Mouse (Mus musculus): Measurements from ENCODE around the gene Mettl3.
"Not testable (repeated sequence)": the region's sequence is repeated elsewhere in the genome, so short reads cannot be mapped to it uniquely, and the experiment has no call there.

Gene Mettl3

DNA sequence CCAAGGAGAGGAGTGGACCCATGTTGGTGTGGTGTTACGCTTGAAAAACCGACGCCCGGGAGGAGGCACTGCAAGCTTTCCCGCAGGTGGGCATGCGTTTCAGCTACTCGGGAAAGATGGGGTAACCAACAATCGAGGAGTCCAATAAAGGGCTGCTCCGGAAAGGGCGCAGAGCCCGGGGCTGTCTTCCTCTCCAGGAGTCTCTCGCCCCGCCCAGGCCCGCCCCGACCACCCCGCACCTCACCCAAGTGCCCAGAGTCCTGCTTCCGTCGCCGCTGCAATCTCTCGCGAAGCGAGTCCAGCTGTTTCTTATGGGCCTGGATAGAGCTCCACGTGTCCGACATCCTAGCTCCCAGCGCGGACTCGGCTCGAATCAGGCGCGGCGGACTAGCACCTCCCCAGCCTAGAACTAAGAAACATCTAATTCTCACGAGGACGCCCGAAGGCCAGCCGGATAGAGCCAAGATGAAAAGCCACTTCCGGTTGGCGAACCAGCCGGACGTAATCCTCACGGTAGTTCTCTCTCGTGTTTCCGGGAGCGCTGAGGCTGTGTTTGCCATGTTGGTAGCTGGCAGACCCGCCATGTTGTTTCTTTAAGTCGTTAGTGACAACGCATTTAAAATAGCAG, at the start of gene Mettl3:
TSS of gene Mettl3 (minus strand) at position 485 of the 628 bp plus-strand sequence.
- DNase-seq (ENCODE audit: low read depth, low spot score), result peak; percentile 96

DNA sequence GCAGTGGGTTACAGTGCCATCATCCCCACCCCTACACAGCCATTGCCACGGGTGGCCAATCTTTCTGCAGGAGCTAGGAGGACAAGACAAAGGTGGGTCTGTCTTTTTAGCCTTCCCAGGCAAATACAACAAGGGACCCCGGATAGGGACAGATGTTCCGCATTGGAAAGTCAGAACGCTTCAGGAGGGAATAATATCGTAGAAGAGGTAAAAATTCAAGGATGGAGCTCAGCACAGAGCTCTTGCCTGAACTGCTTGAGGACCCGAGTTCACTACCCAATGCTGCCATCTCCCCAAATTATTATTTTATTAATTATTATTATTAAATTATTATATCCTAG, 34.6 kb upstream of the Mettl3 start:
- DNase-seq (ENCODE audit: low read depth, low spot score), result no peak

DNA sequence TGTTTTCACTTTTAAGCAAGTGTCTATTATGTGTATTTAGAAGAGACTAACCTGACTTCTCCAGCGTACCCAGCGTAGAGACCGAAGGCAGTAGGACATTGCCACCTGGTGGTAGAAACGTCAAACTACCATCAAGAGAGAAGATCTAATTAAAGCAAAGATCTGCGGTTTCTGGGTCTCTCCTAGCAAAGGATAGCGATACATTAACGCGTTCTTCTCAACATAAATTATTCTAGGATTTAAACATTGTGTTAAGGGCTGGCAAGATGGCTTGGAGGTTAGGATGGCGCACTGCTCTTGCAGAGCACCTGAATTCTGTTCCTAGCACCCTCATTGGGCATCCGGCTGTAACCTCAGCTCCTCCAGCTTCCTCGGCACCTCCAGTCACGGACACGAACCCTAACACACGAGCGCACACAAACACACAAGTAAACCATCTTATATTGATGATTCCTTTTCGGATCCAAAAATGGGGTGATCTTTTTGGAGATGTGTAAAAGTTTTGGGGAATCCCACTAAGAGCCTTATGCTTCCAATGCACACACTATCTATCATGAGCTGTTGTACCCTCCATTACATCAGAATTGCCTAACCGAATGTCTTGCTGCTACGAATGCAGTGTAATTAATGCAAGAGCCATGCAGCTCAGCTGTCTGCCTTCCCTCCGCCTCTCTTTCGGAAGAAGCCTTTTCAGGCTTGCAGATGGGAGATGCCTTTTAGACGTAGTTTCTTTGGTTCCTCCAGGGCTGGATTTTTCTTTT, 34.0 kb upstream of the Mettl3 start:
- peak; percentile 81 for DNase-seq (ENCODE audit: low read depth, low spot score)

DNA sequence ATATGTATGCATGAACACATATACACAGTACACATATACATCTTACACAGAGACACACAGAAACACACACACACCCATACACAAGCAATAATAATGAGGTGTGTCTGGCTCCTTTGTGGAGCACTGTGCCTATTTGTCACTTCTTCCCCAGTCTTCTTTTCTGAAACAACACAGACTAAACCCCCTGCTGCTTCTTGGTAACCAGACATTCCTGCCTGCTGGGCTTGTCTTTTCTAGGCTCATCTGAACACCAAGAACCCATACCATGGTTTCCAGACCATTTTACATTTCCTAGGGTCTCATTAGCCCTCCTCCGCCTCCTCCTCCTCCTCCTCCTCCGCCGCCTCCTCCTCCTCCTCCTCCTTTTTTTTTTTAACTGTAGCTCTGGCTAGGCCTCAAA, 27.2 kb upstream of the Mettl3 start:
- DNase-seq (ENCODE audit: low read depth, low spot score), result peak; percentile 57

DNA sequence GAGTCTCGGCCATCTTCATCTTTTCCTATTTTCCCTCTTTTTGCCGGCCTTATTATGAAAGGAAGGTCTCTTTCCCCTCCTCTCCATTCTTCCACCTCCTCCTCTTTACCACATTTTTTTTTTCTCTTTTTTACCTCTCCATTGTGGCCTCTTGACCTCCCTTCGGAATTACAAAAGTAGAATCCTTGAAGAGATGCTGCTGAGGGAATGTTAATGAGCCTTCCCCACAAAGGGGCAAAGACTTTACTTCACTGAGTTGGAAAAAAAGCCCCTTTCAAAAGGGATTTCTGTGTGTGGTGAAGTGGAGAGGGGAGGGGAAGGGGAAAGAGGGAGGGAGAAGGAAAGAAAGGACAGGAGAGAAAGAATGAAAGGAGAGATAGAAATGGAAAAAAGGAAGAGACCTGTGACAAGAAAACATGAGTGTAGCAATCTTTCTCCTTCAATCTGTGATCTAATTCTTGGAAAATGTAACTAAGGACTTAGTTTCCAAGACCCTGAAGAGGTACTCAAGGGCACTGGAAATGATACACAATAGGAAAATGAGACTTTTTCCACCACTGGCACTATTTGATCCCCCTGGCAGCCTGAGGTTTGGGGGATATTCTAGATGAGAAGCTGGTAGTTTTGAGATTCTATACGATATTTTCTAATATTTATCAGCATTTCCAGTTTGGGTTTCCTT, 26.3 kb upstream of the Mettl3 start:
- no peak for DNase-seq (ENCODE audit: low read depth, low spot score)

DNA sequence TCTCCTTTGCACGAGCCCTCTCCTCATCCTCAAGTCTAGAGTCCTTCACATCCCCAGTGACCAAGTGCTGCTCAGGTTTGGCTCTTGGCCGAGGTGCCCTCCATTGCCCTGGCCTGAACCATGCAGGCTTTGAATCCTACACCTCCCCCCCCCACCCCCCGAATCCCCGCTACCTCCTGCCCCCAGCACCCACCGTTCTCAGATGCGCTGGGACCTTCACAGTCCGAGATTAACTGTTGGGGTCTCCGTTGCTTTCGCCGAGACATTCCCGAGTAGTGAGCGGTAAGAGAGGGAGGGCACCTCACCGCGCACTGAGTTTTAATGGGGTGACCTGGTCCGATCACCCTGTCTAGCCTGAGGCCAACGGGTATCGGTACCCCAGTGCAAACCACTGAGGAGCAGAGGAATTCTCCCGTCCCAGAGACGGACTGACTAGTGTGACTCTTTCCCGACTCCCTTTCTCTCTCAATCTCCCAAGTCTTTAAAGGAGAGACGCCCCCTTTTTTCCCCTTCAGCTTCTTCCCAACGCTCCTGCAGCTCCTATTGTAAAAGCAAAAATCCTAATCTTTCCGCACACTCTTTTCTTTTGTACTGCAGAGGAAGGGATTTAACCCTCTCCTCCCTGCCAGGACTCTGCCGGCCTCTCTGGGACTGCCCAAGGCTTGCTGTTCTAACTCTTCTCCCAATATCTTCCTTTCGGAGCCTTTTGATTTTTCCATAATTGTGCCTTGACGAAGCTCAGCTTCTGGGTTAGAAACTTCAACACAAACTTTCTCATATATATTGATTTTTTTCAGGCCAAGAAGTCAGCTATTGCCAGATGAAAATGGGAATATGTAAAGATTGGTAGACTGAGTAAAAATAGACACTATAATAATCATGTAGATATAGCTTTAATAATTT, 23.2 kb upstream of the Mettl3 start, which contains the start of gene Sall2:
TSS of gene Sall2 (minus strand) at position 853 of the 903 bp plus-strand sequence.
- DNase-seq (ENCODE audit: low read depth, low spot score), result no peak

DNA sequence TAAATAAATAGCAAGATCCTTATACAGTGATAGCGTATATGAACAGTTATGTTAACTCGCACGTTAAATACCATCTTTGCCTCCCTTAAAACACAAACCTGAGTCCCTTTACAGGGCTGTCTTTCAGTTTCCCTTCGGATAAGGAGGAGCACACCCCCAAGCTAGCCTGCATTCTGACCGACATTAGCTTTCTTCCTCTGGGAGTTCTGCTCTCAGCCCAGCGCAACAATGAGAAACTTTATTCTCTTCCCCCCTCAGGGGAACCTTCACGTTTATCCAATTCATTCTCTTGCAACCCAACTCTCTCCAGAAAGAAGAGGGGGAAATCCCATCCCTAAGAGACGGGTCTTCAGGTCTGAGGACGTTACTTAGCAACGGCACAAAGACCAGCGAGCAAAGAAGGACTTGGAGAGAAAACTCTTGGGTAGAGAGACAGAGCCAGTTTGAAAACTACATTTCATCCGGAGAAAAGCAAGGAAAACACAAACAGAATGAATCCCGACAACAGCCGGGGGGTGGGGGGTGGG, 22.5 kb upstream of the Mettl3 start:
- DNase-seq (ENCODE audit: low read depth, low spot score), result no peak

DNA sequence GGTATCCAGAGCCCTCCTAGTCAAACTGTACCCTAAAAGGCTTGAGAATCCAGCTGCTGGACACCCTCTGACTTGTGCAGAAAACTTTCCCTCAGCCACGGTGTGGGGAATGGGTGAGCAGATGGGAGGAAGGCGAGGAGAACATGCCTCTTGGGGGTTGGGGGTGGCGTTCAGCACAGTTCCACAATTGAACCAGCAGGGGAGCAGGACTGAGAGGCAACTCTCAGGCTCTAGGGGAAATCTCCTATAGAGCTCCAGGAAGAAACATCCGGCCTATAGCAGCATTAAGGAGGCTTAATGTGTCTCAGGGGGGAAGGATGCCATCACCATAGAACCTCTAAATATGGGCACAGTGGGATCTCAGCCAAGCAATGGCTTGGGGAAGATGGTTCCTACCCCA, 21.0 kb upstream of the Mettl3 start:
- peak; percentile 72 for DNase-seq (ENCODE audit: low read depth, low spot score)

DNA sequence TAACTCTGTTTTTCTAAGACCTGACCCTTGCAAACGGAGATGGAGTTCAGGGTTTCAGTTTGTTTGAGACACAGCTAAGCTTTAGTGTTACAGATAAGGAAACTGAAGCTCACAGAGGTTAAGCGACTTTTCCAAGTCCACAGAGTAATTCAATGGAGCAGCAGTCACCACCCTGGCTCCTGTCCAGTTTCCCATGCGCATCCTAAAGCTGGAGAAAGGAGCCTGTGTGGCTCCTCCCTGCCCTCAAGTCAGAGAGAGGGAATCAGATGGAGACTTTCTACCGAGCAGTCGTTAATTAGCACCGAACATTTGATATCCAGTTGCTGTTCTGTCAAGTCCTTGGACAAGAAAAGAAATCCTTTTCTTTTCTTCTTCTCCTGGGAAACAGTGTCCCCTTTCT, 14.4 kb upstream of the Mettl3 start:
- DNase-seq (ENCODE audit: low read depth, low spot score), result no peak

DNA sequence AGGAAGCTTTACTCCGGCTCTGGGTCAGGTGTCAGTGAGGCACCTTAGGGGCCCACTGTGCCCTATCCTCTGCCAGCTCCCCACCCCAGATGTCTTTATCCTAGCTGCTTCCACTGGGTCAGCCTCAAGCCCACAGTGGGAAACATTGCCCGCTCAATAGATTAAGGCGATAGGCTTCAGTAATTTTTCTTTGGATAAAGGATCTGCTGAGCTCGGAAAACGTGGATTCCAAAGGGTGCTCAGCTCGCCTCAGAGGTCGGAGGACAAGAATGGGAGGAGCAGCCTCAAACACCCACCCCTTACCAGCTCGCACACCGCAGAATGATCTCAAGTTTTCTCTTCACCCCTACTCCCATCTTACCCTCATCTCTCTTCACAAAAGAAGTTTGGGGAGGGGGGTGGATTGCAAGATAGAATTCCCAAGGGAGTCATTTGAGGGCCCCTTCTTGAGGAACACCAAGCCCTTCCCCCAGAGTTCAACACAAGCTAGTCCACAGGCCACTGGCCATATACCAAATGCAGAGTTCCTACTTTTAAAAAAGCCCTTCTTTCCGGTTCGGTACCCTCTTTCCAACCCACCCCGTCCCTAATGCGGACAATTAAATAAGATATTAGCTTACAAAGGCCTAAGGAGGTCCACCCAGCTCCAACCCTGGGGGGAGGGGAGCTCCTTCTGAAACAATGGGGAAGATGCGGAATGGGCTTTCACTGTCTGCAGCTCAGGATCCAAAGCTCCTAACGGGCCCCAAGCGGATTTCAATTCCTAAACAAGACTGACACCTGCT, 11.7 kb upstream of the Mettl3 start:
- DNase-seq (ENCODE audit: low read depth, low spot score), result peak; percentile 56

DNA sequence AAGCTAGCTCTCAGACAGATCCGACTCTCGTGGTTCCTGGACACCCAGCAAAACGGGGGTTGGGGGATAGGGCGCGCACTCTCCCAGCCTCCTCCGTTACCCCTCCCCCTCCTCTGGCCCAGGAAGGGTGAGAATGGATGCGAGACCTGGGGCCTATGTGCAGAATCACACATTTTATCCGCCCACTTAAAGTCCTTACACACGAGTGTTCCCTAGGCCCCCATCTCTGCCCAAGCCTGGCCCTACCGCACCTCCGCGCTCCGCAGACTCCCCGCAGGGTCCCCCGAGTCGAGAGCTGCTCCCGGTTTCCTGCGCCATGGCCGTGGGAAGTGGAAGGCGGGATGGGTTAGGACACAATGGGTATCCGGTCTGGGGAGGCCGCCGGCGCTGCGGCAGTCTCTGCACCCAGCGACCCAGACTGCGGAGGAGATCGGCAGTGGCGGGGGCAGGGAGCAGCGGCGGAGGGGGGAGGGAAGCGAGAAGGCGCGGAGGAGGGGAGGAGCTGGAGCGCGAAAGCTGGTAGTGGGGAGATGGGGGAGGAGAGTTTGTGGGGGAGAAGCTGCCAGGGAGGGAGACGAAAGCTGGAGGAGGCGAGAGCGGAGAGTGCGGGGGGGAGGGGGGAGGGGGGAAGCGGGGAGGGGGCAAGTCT, 11.0 kb upstream of the Mettl3 start:
- peak; percentile 75 for DNase-seq (ENCODE audit: low read depth, low spot score)

DNA sequence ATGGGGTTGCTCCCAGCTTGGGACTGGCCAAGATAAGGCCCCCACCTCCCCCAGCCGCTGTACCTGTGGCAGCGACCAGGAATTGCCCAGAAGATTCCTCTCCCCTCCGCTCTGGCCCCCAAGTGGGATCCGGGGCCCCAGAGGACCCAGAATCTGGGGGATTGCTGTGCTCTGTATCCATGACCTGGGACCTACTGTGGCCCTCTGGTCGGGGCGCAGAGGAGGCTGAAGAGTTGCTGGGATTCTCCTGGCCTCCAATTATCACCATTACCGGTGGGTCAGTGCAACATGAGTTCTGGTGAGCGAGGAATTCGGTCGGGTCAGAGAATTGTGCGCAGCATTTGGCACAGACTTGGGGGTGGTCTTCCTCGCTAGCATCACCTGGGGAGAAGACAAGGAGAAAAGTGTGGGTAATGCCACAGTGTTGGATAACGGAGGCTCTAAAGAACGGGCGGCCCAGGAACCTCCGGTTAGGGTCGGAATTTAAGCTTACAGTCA, 10.4 kb upstream of the Mettl3 start:
- DNase-seq (ENCODE audit: low read depth, low spot score), result no peak

DNA sequence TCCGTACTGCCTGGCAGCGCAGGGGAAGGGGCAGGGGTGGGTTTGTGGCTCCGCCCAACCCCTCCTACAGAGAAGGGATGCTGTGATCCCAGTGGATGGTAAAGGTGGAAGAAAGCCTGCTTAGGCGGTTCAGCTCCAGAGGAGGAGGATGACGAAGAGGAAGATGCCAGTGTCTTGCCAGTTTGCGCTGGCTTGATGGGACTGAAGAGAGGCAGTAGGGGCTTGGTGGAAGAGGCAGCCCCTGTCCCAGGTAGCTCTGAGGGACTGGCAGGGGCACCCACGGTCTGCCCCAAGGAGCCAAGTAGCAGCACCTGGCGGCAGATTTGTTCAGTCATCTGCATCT, 9.9 kb upstream of the Mettl3 start:
- DNase-seq (ENCODE audit: low read depth, low spot score), result peak; percentile 38

DNA sequence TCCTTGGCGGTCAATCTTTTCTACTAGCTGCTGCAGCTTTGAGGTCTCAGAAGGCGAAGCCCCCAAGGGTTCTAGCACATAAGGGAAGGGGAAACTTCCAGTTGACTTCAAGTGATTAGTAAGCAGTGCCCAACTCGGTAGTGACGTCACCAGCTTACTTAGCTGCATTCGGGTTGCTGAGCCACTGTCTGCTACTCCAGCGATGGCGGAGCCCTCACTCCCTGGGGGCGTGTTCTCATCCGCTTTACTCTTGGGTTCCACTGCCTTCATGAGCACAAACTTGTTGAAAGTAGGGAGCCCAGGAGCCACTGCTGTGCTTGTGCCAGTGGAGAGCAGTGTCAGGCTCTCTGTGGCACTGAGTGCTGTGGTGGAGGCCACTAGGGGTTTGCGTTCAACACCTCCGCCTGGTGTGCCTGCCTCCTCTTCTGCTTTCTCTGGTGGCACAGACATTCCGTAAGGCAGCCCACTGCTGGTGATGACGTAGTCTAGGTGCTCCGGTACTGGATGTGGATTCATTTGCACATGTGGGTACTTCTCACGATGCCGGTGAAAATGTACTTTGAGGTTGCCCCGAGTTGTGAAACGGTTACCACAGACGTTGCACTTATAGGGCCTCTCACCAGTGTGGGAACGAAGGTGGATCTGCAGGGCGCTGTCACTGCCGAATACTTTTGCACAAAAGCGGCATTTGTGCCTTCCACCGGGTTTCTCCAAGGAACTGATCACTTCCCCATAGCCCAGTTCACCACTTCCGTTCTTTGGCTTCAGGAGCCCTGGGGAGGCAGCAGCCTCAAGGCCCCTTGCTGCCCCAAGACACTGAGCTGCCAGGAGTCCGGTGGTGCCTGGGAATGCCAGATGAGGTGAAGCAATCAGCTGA, 9.2 kb upstream of the Mettl3 start:
- peak; percentile 58 for DNase-seq (ENCODE audit: low read depth, low spot score)

DNA sequence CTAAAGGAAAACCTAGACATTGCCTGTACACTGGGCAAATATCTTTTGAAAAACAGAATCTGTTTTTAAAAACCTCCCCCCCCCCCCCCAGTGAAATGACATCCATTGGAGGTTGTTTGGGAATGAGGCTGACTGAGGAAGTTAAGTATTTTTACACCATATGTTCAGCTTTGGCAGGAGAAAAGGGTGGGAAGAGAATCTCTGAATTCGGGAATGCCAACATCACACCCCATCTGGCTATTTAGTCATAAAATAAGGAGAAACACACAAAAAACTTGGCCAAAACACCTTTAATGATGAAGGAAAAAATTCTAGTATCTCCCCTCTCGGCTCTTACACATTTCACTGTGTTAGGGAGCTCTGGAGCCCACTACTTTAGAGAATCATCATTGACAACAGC, 6.0 kb upstream of the Mettl3 start:
- no peak for DNase-seq (ENCODE audit: low read depth, low spot score)

DNA sequence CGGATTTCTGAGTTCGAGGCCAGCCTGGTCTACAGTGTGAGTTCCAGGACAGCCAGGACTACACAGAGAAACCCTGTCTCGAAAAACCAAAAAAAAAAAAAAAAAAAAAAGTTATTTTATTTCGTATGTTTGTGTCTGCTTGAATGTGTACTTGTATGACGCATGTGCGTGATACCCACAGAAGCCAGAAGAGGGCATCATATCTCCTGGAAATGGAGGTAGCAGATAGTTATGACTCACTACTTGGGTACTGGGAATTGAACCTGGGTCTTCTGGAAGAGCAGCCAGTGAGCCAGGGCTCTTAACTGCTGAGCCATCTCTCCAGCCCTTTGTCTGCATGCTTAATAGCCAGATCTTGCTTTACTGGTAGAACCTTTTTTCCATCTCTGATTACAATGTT, 5.4 kb upstream of the Mettl3 start:
- DNase-seq (ENCODE audit: low read depth, low spot score), result peak; percentile 59

DNA sequence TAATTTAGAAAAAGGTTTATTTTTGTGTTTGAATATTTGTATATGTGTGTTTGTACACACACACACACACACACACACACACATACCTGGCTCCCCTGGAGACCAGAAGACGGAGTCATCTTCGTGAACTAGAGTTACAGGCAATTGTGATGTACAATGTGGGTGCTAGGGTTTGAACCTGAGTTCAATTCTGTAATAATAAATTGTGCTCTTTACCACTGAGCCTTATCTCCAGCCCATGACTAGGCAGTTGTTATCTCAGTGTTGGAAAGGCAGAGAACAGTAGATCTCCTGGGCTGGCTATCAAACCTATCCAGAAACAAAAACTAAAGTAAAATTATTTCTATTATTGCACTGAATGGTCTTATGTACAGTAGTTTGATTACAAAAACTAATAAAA, 1.2 kb upstream of the Mettl3 start:
- no peak for DNase-seq (ENCODE audit: low read depth, low spot score)

DNA sequence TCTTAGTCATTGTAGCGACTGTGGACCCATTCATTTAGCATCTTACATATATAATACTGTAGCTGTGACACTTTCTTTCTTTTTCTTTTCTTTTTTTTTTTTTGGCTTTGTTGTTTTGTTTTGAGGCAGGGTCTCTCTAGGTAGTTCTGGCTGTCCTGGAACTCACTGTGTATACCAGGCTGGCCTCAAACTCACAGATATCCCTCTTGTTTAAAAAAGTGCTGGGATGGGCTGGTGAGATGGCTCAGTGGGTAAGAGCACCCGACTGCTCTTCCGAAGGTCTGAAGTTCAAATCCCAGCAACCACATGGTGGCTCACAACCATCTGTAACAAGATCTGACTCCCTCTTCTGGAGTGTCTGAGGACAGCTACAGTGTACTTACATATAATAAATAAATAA, 1.4 kb downstream of the Mettl3 start:
- not testable (repeated sequence) for DNase-seq (ENCODE audit: low read depth, low spot score)
